Mouse (Mus musculus) G1E (cell line): ENCODE measurements around the gene Med15. TPM values are rescaled to one million over a fixed set of nuclear protein-coding genes. Genes with fewer than 3 reads are reported as not detected.
"Not testable (repeated sequence)": the region's sequence is repeated elsewhere in the genome, so short reads cannot be mapped to it uniquely, and the experiment has no call there.

Source experiments
- ATAC-seq: 2 replicates; pipeline ENCODE4 v1.8.0; 2016; ENCODE audit warnings: mild to moderate bottlenecking; ENCODE audit not compliant: insufficient number of reproducible peaks, poor library complexity, low FRiP score, severe bottlenecking; ENCODE audit errors: extremely low read depth
- DNase-seq: peaks from one replicate; pipeline ENCODE4 v3.0.0; 2012; ENCODE audit warnings: low spot score
- H3K27me3 ChIP-seq: 2 replicates; pipeline ENCODE4 v1.6.1; 2012; ENCODE audit warnings: mild to moderate bottlenecking, low read length, inconsistent platforms; ENCODE audit not compliant: insufficient read depth
- H3K36me3 ChIP-seq: replicated peaks from 2 replicates; pipeline ENCODE3; 2012; ENCODE audit warnings: mild to moderate bottlenecking, inconsistent platforms
- H3K4me1 ChIP-seq: 2 replicates; pipeline ENCODE4 v1.6.1; 2012; ENCODE audit warnings: low read depth, low read length, inconsistent platforms, mixed read lengths; ENCODE audit not compliant: insufficient read depth
- H3K4me3 ChIP-seq: 2 replicates; pipeline ENCODE4 v1.5.1; 2012; ENCODE audit warnings: low read depth, mild to moderate bottlenecking, inconsistent platforms, low read length, moderate library complexity, mixed read lengths
- H3K9me3 ChIP-seq: replicated peaks from 2 replicates; pipeline ENCODE4 v1.6.1; 2012; ENCODE audit warnings: inconsistent platforms
- CTCF ChIP-seq: IDR thresholded peaks from 2 replicates; pipeline ENCODE4 v1.5.1; 2012; ENCODE audit warnings: low read depth, low read length, inconsistent platforms, mixed read lengths
- GATA1 ChIP-seq: IDR thresholded peaks from 2 replicates; pipeline ENCODE4 v1.6.1; 2012; ENCODE audit warnings: borderline replicate concordance, low read length, inconsistent platforms, mixed read lengths
- GATA2 ChIP-seq: IDR thresholded peaks from 2 replicates; pipeline ENCODE4 v1.6.1; 2012; ENCODE audit warnings: low read depth, low read length, inconsistent platforms, borderline replicate concordance
- POLR2AphosphoS5 ChIP-seq: IDR thresholded peaks from 2 replicates; pipeline ENCODE4 v1.6.1; 2012; ENCODE audit warnings: low read depth, low read length, inconsistent platforms; ENCODE audit not compliant: insufficient replicate concordance
- TAL1 ChIP-seq: conservative IDR thresholded peaks from 2 replicates; pipeline ENCODE4 v1.6.1; 2012; ENCODE audit warnings: low read depth, low read length, inconsistent platforms, mixed read lengths
- polyA plus RNA-seq: library from polyadenylated mRNA; stranded (reverse); fragments of >175 nt; gene quantifications from 2 replicates; pipeline ENCODE4 v1.2.3, GENCODE M21; 2012
- total RNA-seq, 2 experiments: library from RNA; stranded (forward) in 1 of 2; stranded (reverse) in 1 of 2; fragments of 200-1000 nt in 1 of 2; fragments of >200 nt in 1 of 2; fragmentation: Nextera tagmentation in 1 of 2; gene quantifications; 2 replicates each; pipeline ENCODE4 v1.2.3; 2014 to 2017

The Med15 gene
- total and polyA plus RNA-seq, 3 experiments: 23.4 to 221 (median 80.8) TPM

- peaks cover 16% of the 10 kb centered on the region for H3K27me3 ChIP-seq
- H3K4me3 ChIP-seq: no peak overlapping the region
- TF ChIP-seq GATA2 (no peak), TAL1 (no peak), POLR2AphosphoS5 (no peak), GATA1 (no peak), CTCF (no peak)
- H3K9me3 ChIP-seq: no peaks in the 10 kb centered on the region
- H3K4me1 ChIP-seq: no peaks in the 10 kb centered on the region
- DNase-seq (no peak), ATAC-seq (no peak)
- H3K36me3 ChIP-seq: no peaks in the 10 kb centered on the region
These were observed 20.3 kb upstream of the Med15 start for GRCm38 (mm10) chr16:17753001-17753400.

DNA sequence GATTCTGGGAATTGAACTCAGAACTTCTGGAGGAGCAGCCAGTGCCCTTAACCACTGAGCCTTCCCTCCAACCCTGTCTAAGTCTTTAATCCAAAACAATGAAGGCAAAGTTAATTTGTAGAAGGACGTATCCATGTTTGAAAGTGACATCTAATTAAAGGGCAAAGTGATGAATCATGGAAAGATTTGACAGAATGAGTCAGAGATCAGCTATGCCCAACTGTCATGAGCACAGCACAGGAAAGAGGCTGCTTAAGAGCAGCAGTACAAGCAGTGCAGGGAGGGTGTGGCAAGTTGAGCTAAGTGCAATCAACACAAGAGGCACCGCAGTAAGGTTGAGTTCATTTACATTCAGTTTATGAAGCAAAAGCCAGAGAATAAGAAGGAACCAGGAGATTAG is 12.4 kb upstream of the Med15 start:
- ATAC-seq (no peak), DNase-seq (no peak)
- Histone ChIP-seq H3K36me3 (no peaks in the 10 kb centered on the region), H3K4me1 (peaks cover 9% of the 10 kb centered on the region; the same call in 1 of the 2 replicates), H3K4me3 (no peak overlapping the region), H3K27me3 (peaks cover 18% of the 10 kb centered on the region), H3K9me3 (0 out of 2 replicates have a peak, but pooled peaks cover 2% of the 10 kb centered on the region)
- TF ChIP-seq CTCF (no peak), POLR2AphosphoS5 (no peak), TAL1 (no peak), GATA1 (no peak), GATA2 (no peak)

DNA sequence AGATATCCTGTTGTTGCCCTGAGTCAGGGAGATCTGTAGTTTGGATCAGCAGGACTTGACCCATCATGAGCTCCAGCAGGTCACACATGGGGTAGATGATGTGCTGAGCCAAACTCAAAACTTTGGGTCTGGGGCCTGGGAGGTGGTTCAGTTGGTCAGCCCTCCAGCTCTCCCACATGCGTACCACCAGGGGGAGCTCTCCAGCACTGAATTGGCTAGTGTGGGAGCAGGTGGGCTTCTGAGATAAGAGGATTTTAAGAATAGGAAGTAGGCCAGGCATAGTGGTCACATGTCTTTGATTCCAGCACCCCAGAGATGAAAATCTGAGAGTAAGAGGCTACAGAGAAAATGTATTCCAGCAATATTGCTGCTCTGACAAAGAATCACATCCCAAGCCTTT is 11.8 kb upstream of the Med15 start:
- H3K36me3 ChIP-seq: no peaks in the 10 kb centered on the region
- peak; percentile 28; the same call in 1 of the 2 replicates for ATAC-seq

GRCm38 (mm10) chr16:17743279-17743678 is 10.6 kb upstream of the Med15 start:
- no peak overlapping the region for H3K4me3 ChIP-seq
- no peaks in the 10 kb centered on the region for H3K36me3 ChIP-seq
- H3K27me3 ChIP-seq: peaks cover 27% of the 10 kb centered on the region
- H3K9me3 ChIP-seq: 0 out of 2 replicates have a peak, but pooled peaks cover 2% of the 10 kb centered on the region
- TF ChIP-seq POLR2AphosphoS5 (no peak), CTCF (no peak)
- ATAC-seq: no peak
- no peak for DNase-seq
- H3K4me1 ChIP-seq: peaks cover 9% of the 10 kb centered on the region; the same call in 1 of the 2 replicates

More for the DNA sequence above, 11.8 kb upstream of the Med15 start:
- H3K9me3 ChIP-seq: 0 out of 2 replicates have a peak, but pooled peaks cover 2% of the 10 kb centered on the region
- DNase-seq: peak; percentile 21
- peaks cover 21% of the 10 kb centered on the region for H3K27me3 ChIP-seq
- H3K4me3 ChIP-seq: no peak overlapping the region
- H3K4me1 ChIP-seq: peaks cover 9% of the 10 kb centered on the region; the same call in 1 of the 2 replicates
- TF ChIP-seq TAL1 (0 out of 2 replicates have a peak, but pooled peaks have one; percentile 23), POLR2AphosphoS5 (no peak), GATA2 (no peak), CTCF (peak; percentile 63), GATA1 (no peak)

GRCm38 (mm10) chr16:17742810-17743209 is 10.1 kb upstream of the Med15 start:
- H3K9me3 ChIP-seq: 0 out of 2 replicates have a peak, but pooled peaks cover 2% of the 10 kb centered on the region
- H3K36me3 ChIP-seq: no peaks in the 10 kb centered on the region
- DNase-seq (no peak), ATAC-seq (no peak)
- H3K4me1 ChIP-seq: peaks cover 9% of the 10 kb centered on the region; the same call in 1 of the 2 replicates
- H3K27me3 ChIP-seq: peaks cover 27% of the 10 kb centered on the region
- H3K4me3 ChIP-seq: no peak overlapping the region
- TF ChIP-seq GATA2: no peak
- no peak for TF ChIP-seq GATA1
- no peak for TF ChIP-seq POLR2AphosphoS5
- no peak for TF ChIP-seq CTCF
- TF ChIP-seq TAL1: no peak

- DNase-seq (no peak), ATAC-seq (no peak)
- H3K36me3 ChIP-seq: no peaks in the 10 kb centered on the region
- TF ChIP-seq TAL1: no peak
- H3K27me3 ChIP-seq: peaks cover 35% of the 10 kb centered on the region
- H3K4me3 ChIP-seq: no peak overlapping the region
- peaks cover 8% of the 10 kb centered on the region; the same call in 1 of the 2 replicates for H3K4me1 ChIP-seq
- H3K9me3 ChIP-seq: 0 out of 2 replicates have a peak, but pooled peaks cover under 1% of the 10 kb centered on the region
These were observed 7.4 kb upstream of the Med15 start for GRCm38 (mm10) chr16:17740080-17740479.

GRCm38 (mm10) chr16:17736156-17736555 is 3.5 kb upstream of the Med15 start:
- TF ChIP-seq GATA1 (no peak), TAL1 (no peak), POLR2AphosphoS5 (no peak), GATA2 (no peak), CTCF (no peak)

DNA sequence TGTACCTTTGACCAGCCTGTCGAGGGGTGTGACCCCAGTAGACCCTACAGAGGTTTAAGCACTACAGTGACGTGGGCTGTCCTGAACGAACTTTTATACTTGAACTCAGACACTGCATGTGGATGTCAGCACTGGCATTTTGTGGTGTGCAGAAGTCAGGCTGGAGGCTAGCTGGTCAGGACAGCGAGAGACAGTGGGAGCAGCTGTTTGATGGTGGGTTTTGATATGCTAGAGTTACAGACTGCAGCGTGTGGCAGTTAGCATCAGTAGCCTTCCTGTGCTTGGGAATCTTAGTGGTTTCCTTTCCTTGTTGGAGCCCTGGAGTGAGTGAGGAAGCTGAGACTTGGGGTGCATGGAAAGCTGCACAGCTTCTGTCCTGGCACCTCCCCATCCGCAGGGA is 2.2 kb upstream of the Med15 start:
- not testable (repeated sequence) for H3K36me3 ChIP-seq, DNase-seq, ATAC-seq, H3K4me3 ChIP-seq, H3K4me1 ChIP-seq, H3K9me3 ChIP-seq
- peaks cover 34% of the 10 kb centered on the region for H3K27me3 ChIP-seq

More at GRCm38 (mm10) chr16:17736156-17736555, 3.5 kb upstream of the Med15 start:
- ATAC-seq: no peak
- DNase-seq: no peak
- Histone ChIP-seq H3K9me3 (no peaks in the 10 kb centered on the region), H3K36me3 (no peaks in the 10 kb centered on the region), H3K27me3 (peaks cover 41% of the 10 kb centered on the region), H3K4me3 (no peak overlapping the region), H3K4me1 (no peaks in the 10 kb centered on the region)
